Mouse (Mus musculus) liver, embryonic 15.5 days (tissue): ENCODE results near the gene Tmem132e. TPM values are rescaled to one million over a fixed set of nuclear protein-coding genes. Genes with fewer than 3 reads are reported as not detected.

ENCODE experiments used
- ATAC-seq: fragments of 200-750 bp; cut with Nextera tagmentation; 2 replicates; pipeline ENCODE4 v1.8.0; 2017; ENCODE audit warnings: moderate number of reproducible peaks, mild to moderate bottlenecking, moderate library complexity; ENCODE audit not compliant: insufficient read depth
- H3K27ac ChIP-seq: fragments of 300-500 bp; sonication (generic); replicated peaks from 2 replicates; pipeline ENCODE4 v1.5.1; 2015; ENCODE audit warnings: mild to moderate bottlenecking, inconsistent platforms
- H3K27me3 ChIP-seq: fragments of 300-500 bp; sonication (generic); 2 replicates; pipeline ENCODE4 v1.6.1; 2015; ENCODE audit warnings: mild to moderate bottlenecking, inconsistent platforms
- H3K36me3 ChIP-seq: fragments of 300-500 bp; sonication (generic); replicated peaks from 2 replicates; pipeline ENCODE4 v1.6.1; 2015; ENCODE audit warnings: moderate library complexity, mild to moderate bottlenecking, inconsistent platforms
- H3K4me1 ChIP-seq: fragments of 300-500 bp; sonication (generic); replicated peaks from 2 replicates; pipeline ENCODE4 v1.6.1; 2015; ENCODE audit warnings: inconsistent platforms
- H3K4me2 ChIP-seq: fragments of 300-500 bp; sonication (generic); 2 replicates; pipeline ENCODE4 v1.6.1; 2015; ENCODE audit warnings: moderate library complexity, mild to moderate bottlenecking, inconsistent platforms
- H3K4me3 ChIP-seq: fragments of 300-500 bp; sonication (generic); replicated peaks from 2 replicates; pipeline ENCODE4 v1.5.1; 2015; ENCODE audit warnings: mild to moderate bottlenecking, inconsistent platforms
- H3K9ac ChIP-seq: fragments of 300-500 bp; sonication (generic); 2 replicates; pipeline ENCODE4 v1.6.1; 2015; ENCODE audit warnings: moderate library complexity, mild to moderate bottlenecking, inconsistent platforms
- H3K9me3 ChIP-seq: fragments of 300-500 bp; sonication (generic); replicated peaks from 2 replicates; pipeline ENCODE4 v1.6.1; 2016; ENCODE audit warnings: inconsistent platforms
- WGBS: fragments of 180-500 bp; shearing (Covaris S2); methylation state at CpG from one replicate; pipeline ENCODE4 v1.1.7; 2015; ENCODE audit warnings: mixed read lengths; ENCODE audit not compliant: insufficient replicate concordance; 5-methylcytosine and 5-hydroxymethylcytosine counted together
- polyA plus RNA-seq: library from polyadenylated mRNA; unstranded; fragments of >200 nt; fragmentation: Nextera tagmentation; extraction: Ambion mirVana; gene quantifications from 2 replicates; pipeline ENCODE4 v1.2.1, GENCODE M21; 2015

The Tmem132e gene
- polyA plus RNA-seq, 1 experiment from 2014 or later = 0.23 TPM

- Histone ChIP-seq H3K27me3 (peaks cover 66% of the 10 kb centered on the region), H3K9me3 (no peaks in the 10 kb centered on the region), H3K4me1 (no peaks in the 10 kb centered on the region), H3K4me2 (peak overlapping the region; percentile 15; the same call in 1 of the 2 replicates), H3K27ac (no peak overlapping the region), H3K9ac (no peak overlapping the region), H3K36me3 (no peaks in the 10 kb centered on the region), H3K4me3 (no peak overlapping the region)
- 3% methylated on average over 62 of the region's 62 CpGs for WGBS
- ATAC-seq = no peak
Observed at GRCm38 (mm10) chr11:82434091-82434831, 45.6 kb downstream of the Tmem132e start.

DNA sequence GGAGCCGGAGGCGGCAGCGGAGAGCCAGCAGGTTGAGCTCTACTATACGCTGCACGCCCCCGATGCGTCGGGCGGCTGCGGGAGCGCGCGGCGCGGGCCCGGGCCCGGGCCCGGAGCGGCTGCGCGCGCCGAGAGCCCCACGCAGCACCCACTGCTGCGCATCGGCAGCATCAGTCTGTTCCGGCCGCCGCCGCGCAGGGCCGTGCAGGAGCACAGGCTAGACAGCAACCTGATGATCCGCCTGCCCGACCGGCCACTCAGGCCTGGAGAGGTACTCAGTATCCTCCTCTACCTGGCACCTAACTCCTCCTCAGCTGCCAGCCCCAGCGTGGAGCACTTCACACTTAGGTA, 46.1 kb downstream of the Tmem132e start:
- Histone ChIP-seq H3K27me3 (peaks cover 66% of the 10 kb centered on the region), H3K4me3 (no peak overlapping the region), H3K9me3 (no peaks in the 10 kb centered on the region), H3K4me1 (no peaks in the 10 kb centered on the region), H3K36me3 (no peaks in the 10 kb centered on the region), H3K4me2 (peak overlapping the region; percentile 15; the same call in 1 of the 2 replicates), H3K27ac (no peak overlapping the region), H3K9ac (no peak overlapping the region)
- 7% methylated on average over 36 of the region's 36 CpGs for WGBS
- no peak for ATAC-seq

DNA sequence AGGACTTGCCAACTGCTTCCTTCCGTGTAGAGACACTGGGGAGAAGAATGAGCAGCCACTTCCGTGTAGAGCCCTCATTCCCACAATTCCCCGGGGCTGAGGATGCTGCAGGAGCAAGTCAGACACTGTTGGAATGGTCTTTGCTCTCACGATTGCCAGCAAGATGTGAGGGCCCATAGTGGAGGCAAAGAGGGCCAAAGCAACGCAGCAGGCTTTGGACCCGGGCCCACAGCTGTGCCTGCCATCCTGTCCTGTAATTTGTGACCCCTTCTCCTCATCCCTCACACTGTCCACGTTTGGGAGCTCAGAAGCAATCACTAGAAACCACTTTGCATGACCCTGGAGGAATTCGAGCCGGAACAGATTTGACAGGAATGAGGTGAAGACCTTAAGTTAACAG, 59.8 kb downstream of the Tmem132e start:
- Histone ChIP-seq H3K4me3 (no peak overlapping the region), H3K9ac (no peak overlapping the region), H3K27ac (no peak overlapping the region), H3K9me3 (no peaks in the 10 kb centered on the region), H3K36me3 (no peaks in the 10 kb centered on the region), H3K27me3 (no peaks in the 10 kb centered on the region), H3K4me1 (no peaks in the 10 kb centered on the region), H3K4me2 (no peak overlapping the region)
- 47% methylated on average over 9 of the region's 9 CpGs for WGBS
- ATAC-seq = no peak

DNA sequence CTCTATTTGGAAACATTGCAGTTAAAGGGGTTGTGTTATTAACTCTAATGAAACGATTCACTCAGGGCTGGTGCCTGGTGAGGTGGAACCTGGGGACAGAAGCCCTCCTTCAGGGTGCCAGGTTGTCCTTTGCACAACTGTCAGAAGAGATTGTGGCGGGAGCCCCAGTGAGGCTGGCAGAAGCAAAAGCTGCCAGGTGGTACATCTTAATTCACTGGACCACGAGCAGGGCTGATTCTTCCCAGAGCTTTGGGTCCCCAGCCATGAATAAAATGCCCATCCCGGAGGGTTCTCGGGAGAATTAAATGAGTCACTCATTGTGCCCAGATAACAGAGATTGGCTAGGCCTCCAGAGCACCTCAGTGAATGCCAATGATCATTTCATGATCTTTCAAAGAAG, 63.8 kb downstream of the Tmem132e start:
- Histone ChIP-seq H3K36me3 (no peaks in the 10 kb centered on the region), H3K4me1 (no peaks in the 10 kb centered on the region), H3K9me3 (no peaks in the 10 kb centered on the region), H3K4me2 (no peak overlapping the region), H3K9ac (no peak overlapping the region), H3K27me3 (no peaks in the 10 kb centered on the region), H3K4me3 (no peak overlapping the region), H3K27ac (no peak overlapping the region)
- no peak for ATAC-seq
- WGBS = 49% methylated on average over 5 of the region's 5 CpGs

- Histone ChIP-seq H3K27ac (no peak overlapping the region), H3K4me1 (no peaks in the 10 kb centered on the region), H3K9me3 (no peaks in the 10 kb centered on the region), H3K36me3 (no peaks in the 10 kb centered on the region), H3K9ac (no peak overlapping the region), H3K27me3 (no peaks in the 10 kb centered on the region), H3K4me2 (no peak overlapping the region), H3K4me3 (no peak overlapping the region)
- ATAC-seq = no peak
- WGBS = 61% methylated on average over 7 of the region's 7 CpGs
Observed at GRCm38 (mm10) chr11:82453230-82453629, 64.5 kb downstream of the Tmem132e start.

- Histone ChIP-seq H3K9me3 (no peaks in the 10 kb centered on the region), H3K4me3 (no peak overlapping the region), H3K36me3 (no peaks in the 10 kb centered on the region), H3K9ac (no peak overlapping the region), H3K4me1 (no peaks in the 10 kb centered on the region), H3K27ac (no peak overlapping the region), H3K27me3 (no peaks in the 10 kb centered on the region), H3K4me2 (no peak overlapping the region)
- ATAC-seq = no peak
- WGBS = 66% methylated on average over 7 of the region's 7 CpGs
Observed at GRCm38 (mm10) chr11:82461326-82461725, 72.6 kb downstream of the Tmem132e start.

DNA sequence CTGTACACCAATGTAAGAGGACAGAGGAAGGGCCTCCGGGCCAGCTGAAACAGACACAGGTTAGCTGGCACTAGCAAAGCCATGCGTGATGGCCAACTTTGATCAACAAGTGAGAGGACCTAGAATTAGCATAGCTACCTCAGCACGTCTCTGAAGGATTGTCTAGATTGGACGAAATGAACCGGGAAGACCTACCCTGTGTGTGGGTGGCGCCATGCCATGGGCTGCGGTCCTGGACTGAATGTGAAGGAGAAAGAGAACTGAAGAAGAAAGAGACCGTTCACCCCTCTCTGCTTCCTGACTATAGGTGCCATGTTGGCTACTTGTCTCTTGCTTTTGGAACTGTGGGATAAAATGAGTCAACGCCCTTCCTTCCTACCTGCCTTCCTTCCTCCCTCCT, 76.8 kb downstream of the Tmem132e start:
- H3K9ac ChIP-seq = no peak overlapping the region
- no peaks in the 10 kb centered on the region for H3K4me1 ChIP-seq
- 74% methylated on average over 9 of the region's 9 CpGs for WGBS

GRCm38 (mm10) chr11:82467218-82467617, 78.5 kb downstream of the Tmem132e start:
- Histone ChIP-seq H3K9ac (no peak overlapping the region), H3K27ac (no peak overlapping the region), H3K4me3 (no peak overlapping the region), H3K9me3 (no peaks in the 10 kb centered on the region), H3K4me1 (no peaks in the 10 kb centered on the region), H3K36me3 (no peaks in the 10 kb centered on the region), H3K4me2 (no peak overlapping the region), H3K27me3 (no peaks in the 10 kb centered on the region)
- WGBS = 64% methylated on average over 7 of the region's 7 CpGs
- no peak for ATAC-seq

More for the DNA sequence above, 76.8 kb downstream of the Tmem132e start:
- Histone ChIP-seq H3K4me3 (no peak overlapping the region), H3K36me3 (no peaks in the 10 kb centered on the region), H3K27me3 (no peaks in the 10 kb centered on the region), H3K4me2 (no peak overlapping the region), H3K27ac (no peak overlapping the region), H3K9me3 (no peaks in the 10 kb centered on the region)
- ATAC-seq = no peak

GRCm38 (mm10) chr11:82471076-82471475, 82.4 kb downstream of the Tmem132e start:
- WGBS = 67% methylated on average over 1 of the region's 1 CpGs
- no peak for ATAC-seq

GRCm38 (mm10) chr11:82473137-82473621, 84.5 kb downstream of the Tmem132e start:
- Histone ChIP-seq H3K27me3 (no peaks in the 10 kb centered on the region), H3K4me3 (no peak overlapping the region), H3K36me3 (no peaks in the 10 kb centered on the region), H3K27ac (no peak overlapping the region), H3K9ac (no peak overlapping the region), H3K4me2 (no peak overlapping the region), H3K9me3 (no peaks in the 10 kb centered on the region), H3K4me1 (no peaks in the 10 kb centered on the region)
- ATAC-seq = no peak
- WGBS = 37% methylated on average over 12 of the region's 12 CpGs

More at GRCm38 (mm10) chr11:82471076-82471475, 82.4 kb downstream of the Tmem132e start:
- no peaks in the 10 kb centered on the region for H3K27me3 ChIP-seq
- no peak overlapping the region for H3K9ac ChIP-seq
- no peaks in the 10 kb centered on the region for H3K36me3 ChIP-seq
- H3K27ac ChIP-seq = no peak overlapping the region
- no peaks in the 10 kb centered on the region for H3K4me1 ChIP-seq
- no peak overlapping the region for H3K4me2 ChIP-seq
- no peaks in the 10 kb centered on the region for H3K9me3 ChIP-seq
- H3K4me3 ChIP-seq = no peak overlapping the region

GRCm38 (mm10) chr11:82476092-82476491, 87.4 kb downstream of the Tmem132e start:
- 41% methylated on average over 4 of the region's 4 CpGs for WGBS

GRCm38 (mm10) chr11:82477412-82477811, 88.7 kb downstream of the Tmem132e start:
- Histone ChIP-seq H3K4me1 (no peaks in the 10 kb centered on the region), H3K36me3 (no peaks in the 10 kb centered on the region), H3K9ac (no peak overlapping the region), H3K27me3 (no peaks in the 10 kb centered on the region), H3K27ac (no peak overlapping the region), H3K9me3 (no peaks in the 10 kb centered on the region), H3K4me3 (no peak overlapping the region), H3K4me2 (no peak overlapping the region)
- WGBS = 57% methylated on average over 3 of the region's 3 CpGs
- no peak for ATAC-seq

More at GRCm38 (mm10) chr11:82476092-82476491, 87.4 kb downstream of the Tmem132e start:
- Histone ChIP-seq H3K27ac (no peak overlapping the region), H3K9me3 (no peaks in the 10 kb centered on the region), H3K27me3 (no peaks in the 10 kb centered on the region), H3K36me3 (no peaks in the 10 kb centered on the region), H3K4me2 (no peak overlapping the region), H3K4me1 (no peaks in the 10 kb centered on the region), H3K9ac (no peak overlapping the region), H3K4me3 (no peak overlapping the region)
- no peak for ATAC-seq
